Comparison of ENCODE assay signal across 18 mouse cellular contexts in the genomic region with DNA sequence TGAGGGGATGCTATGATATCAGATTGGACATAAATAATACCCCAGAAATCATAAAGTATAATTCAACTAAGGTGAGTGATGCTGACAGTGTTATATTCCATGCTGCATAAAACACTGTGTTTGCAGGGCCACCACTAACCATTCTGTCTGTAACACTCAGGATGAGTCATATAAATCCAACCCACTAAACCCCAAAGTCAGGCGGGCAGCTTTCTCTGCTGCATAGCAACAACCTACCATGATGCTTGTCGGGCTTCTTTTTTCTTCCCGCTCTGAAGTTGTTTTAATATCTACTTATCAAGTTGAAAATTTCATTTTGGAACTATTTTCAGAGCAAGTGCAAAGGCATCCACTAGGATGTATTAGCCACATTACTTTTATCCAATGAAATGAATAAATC.
DNase-seq lines count a peak whose midpoint lies in the region; ATAC-seq and TF ChIP-seq lines count a peak whose summit lies in the region.
"Had no signal": no experiment of that assay in that cellular context is flagged by ENCODE, and none has a peak within 500 bp of the region (broad histone marks: within the 10 kb centered on the region; RNA-seq: fewer than 3 reads in every experiment).

No protein-coding gene starts in this region.

- 88% methylated on average over 3 of the region's 3 CpGs for whole genome bisulfite sequencing in liver, postnatal 0 days (ENCODE audit: insufficient replicate concordance)

- intact Hi-C loops in left cerebral cortex, postnatal 36 days (cut with DNase I), result no loop called here

- DNase-seq in layer of hippocampus, adult 11-12 months (ENCODE audit: low spot score), result peak; percentile 30
- no peak for DNase-seq in layer of hippocampus, postnatal 10 days (ENCODE audit: low spot score in 2 of 2)
- DNase-seq in right cerebral cortex, adult 2 months (ENCODE audit: low spot score in 2 of 2), result peak; percentile 57 to 68
- no peak for DNase-seq in right cerebral cortex, postnatal 4 days
- peak; percentile 29 to 38 for DNase-seq in left cerebral cortex, postnatal 36 days (ENCODE audit: low spot score in 2 of 2)
- DNase-seq in liver, postnatal 0 days, result no peak
- no peak for DNase-seq in lung, postnatal 36 days
- DNase-seq: B cell, adult 2 months; cerebellum, adult 9-11 months; heart, postnatal 4 days; kidney, adult 18-20 months; kidney, postnatal 14 days; thymus, postnatal 25 days had no signal

- no peak for TF ChIP-seq CTCF in liver, postnatal 0 days (IDR thresholded peaks at IDR 0.05; ENCODE audit: low read depth)

- H3K4me1 ChIP-seq in liver, postnatal 0 days (ENCODE audit: insufficient read depth), result peaks cover 4% of the 10 kb centered on the region; the same call in 1 of the 2 replicates
- H3K4me1 ChIP-seq: forebrain, embryonic 12.5 days; liver, embryonic 12.5 days; lung, embryonic 15.5 days; midbrain, embryonic 15.5 days had no signal

- no peaks in the 10 kb centered on the region for H3K36me3 ChIP-seq in liver, postnatal 0 days (replicated peaks; ENCODE audit: insufficient read depth, low read length)
- H3K36me3 ChIP-seq: forebrain, embryonic 12.5 days; liver, embryonic 12.5 days; lung, embryonic 15.5 days; midbrain, embryonic 15.5 days had no signal

- no peak overlapping the region for H3K4me2 ChIP-seq in liver, postnatal 0 days (ENCODE audit: low read depth, low read length)
- H3K4me2 ChIP-seq: forebrain, embryonic 12.5 days; liver, embryonic 12.5 days; lung, embryonic 15.5 days; midbrain, embryonic 15.5 days had no signal

- TF ChIP-seq EP300 in liver, postnatal 0 days (IDR thresholded peaks at IDR 0.05; ENCODE audit: low read depth), result no peak

- ATAC-seq in liver, postnatal 0 days, result no peak
- ATAC-seq: hindbrain, embryonic 16.5 days; liver, embryonic 12.5 days; midbrain, embryonic 15.5 days had no signal

- no peak overlapping the region for H3K4me3 ChIP-seq in liver, postnatal 0 days (ENCODE audit: low read depth, low read length)
- H3K4me3 ChIP-seq: forebrain, embryonic 12.5 days; liver, embryonic 12.5 days; lung, embryonic 15.5 days; midbrain, embryonic 15.5 days had no signal

- H3K9ac ChIP-seq in liver, postnatal 0 days (replicated peaks), result no peak overlapping the region
- H3K9ac ChIP-seq: forebrain, embryonic 12.5 days; liver, embryonic 12.5 days; lung, embryonic 15.5 days; midbrain, embryonic 15.5 days had no signal

- H3K9me3 ChIP-seq in liver, postnatal 0 days (ENCODE audit: low read length), result no peaks in the 10 kb centered on the region
- H3K9me3 ChIP-seq: forebrain, embryonic 12.5 days; liver, embryonic 12.5 days; lung, embryonic 15.5 days; midbrain, embryonic 15.5 days had no signal

- H3K27me3 ChIP-seq in liver, postnatal 0 days (ENCODE audit: insufficient read depth, low read length), result no peaks in the 10 kb centered on the region
- H3K27me3 ChIP-seq: forebrain, embryonic 12.5 days; liver, embryonic 12.5 days; lung, embryonic 15.5 days; midbrain, embryonic 15.5 days had no signal

- no peak overlapping the region for H3K27ac ChIP-seq in liver, postnatal 0 days (ENCODE audit: low read depth)
- H3K27ac ChIP-seq: forebrain, embryonic 12.5 days; liver, embryonic 12.5 days; lung, embryonic 15.5 days; midbrain, embryonic 15.5 days had no signal

Comparison
In these comparisons a context has a peak if more than half of its experiments do, and no peak if none do; other contexts are left out.
1. DNase-seq: peak in layer of hippocampus, adult 11-12 months (single experiment), right cerebral cortex, adult 2 months (2 of 2) and left cerebral cortex, postnatal 36 days (2 of 2); none in layer of hippocampus, postnatal 10 days (0 of 2), right cerebral cortex, postnatal 4 days (single experiment), liver, postnatal 0 days (single experiment) and lung, postnatal 36 days (single experiment).